Mouse (Mus musculus) heart, adult 2 months (tissue): ENCODE measurements around the gene Chrd.

Experiments used
- CTCF ChIP-seq: fragments of 200-600 bp; IDR thresholded peaks from 2 replicates; pipeline ENCODE4 v1.8.1; 2022; ENCODE audit warnings: antibody characterized with exemption, mild to moderate bottlenecking, moderate library complexity
- EP300 ChIP-seq: fragments of 200-500 bp; IDR thresholded peaks from 2 replicates; pipeline ENCODE4 v1.6.1; 2011; ENCODE audit warnings: low read depth, low read length, control low read depth; ENCODE audit not compliant: insufficient read depth

DNA sequence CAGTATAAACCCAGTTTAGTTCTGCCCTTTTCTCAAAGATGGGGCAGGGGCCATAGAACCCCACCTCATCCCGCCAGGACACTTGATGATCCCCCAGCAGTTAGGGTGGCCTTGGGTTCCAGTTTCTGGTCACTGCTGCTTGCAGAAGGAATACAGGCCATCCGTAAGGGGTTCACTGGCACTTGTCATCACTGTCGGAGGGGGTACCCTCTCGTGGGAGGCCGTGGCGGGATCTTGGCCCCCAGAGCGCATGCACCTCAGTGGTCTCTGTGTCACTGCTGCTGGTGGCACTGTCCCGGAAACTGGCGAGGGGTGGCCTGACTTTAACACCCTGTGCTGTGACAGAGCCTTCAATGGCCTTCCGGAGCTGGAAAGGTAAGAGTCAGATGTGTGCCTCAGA is 29.9 kb upstream of the Chrd start:
- TF ChIP-seq EP300 (no peak), CTCF (no peak)
